Mouse (Mus musculus) cerebellum, postnatal 10 days (tissue): ENCODE data around the gene Slc29a1.
A peak's percentile ranks its signal among the peaks of the same experiment; 100 is the strongest.

Source experiments
- DNase-seq, 2 experiments: peaks; one replicate each; pipeline ENCODE4 v3.0.0; 2021; ENCODE audit warnings: mixed read lengths in 2 of 2

Slc29a1 gene

GRCm38 (mm10) chr17:45568990-45569389 lies 30.4 kb downstream of the Slc29a1 start:
- DNase-seq: no peak

- peak; percentile 37 to 46 for DNase-seq
Observed at GRCm38 (mm10) chr17:45567162-45567601, 32.2 kb downstream of the Slc29a1 start.

- DNase-seq: peak; percentile 65 to 74
Observed at GRCm38 (mm10) chr17:45566360-45567161, 32.8 kb downstream of the Slc29a1 start.

- DNase-seq: no peak
Observed at GRCm38 (mm10) chr17:45566031-45566359, 33.4 kb downstream of the Slc29a1 start.

GRCm38 (mm10) chr17:45565103-45565502 lies 34.3 kb downstream of the Slc29a1 start:
- DNase-seq: no peak

- peak; percentile 63 to 73 for DNase-seq
Observed at GRCm38 (mm10) chr17:45564531-45565084, 34.8 kb downstream of the Slc29a1 start.

GRCm38 (mm10) chr17:45563655-45564530 lies 35.5 kb downstream of the Slc29a1 start, which contains the start of gene Slc35b2:
TSS of gene Slc35b2 (plus strand) at chr17:45563874.
- peak; percentile 97 to 98 for DNase-seq

GRCm38 (mm10) chr17:45563216-45563615 lies 36.2 kb downstream of the Slc29a1 start:
- DNase-seq: peak in 1 of 2 experiments; percentile 45

- peak; percentile 74 to 79 for DNase-seq
Observed at GRCm38 (mm10) chr17:45559732-45560525, 39.5 kb downstream of the Slc29a1 start.

- DNase-seq: peak; percentile 56 to 67
Observed at GRCm38 (mm10) chr17:45557998-45558862, 41.2 kb downstream of the Slc29a1 start.

- peak in 1 of 2 experiments; percentile 29 for DNase-seq
Observed at GRCm38 (mm10) chr17:45557246-45557824, 42.1 kb downstream of the Slc29a1 start.

- no peak for DNase-seq
Observed at GRCm38 (mm10) chr17:45556514-45557245, 42.7 kb downstream of the Slc29a1 start.

- DNase-seq: peak in 1 of 2 experiments; percentile 53
Observed at GRCm38 (mm10) chr17:45556107-45556489, 43.3 kb downstream of the Slc29a1 start.

GRCm38 (mm10) chr17:45555452-45556106 lies 43.8 kb downstream of the Slc29a1 start, which contains the start of gene Nfkbie:
TSS of gene Nfkbie (plus strand) at chr17:45555703.
- DNase-seq: peak; percentile 98 to 99

- no peak for DNase-seq
Observed at GRCm38 (mm10) chr17:45554420-45554819, 45.0 kb downstream of the Slc29a1 start.

GRCm38 (mm10) chr17:45553065-45553464 lies 46.3 kb downstream of the Slc29a1 start:
- DNase-seq: no peak

GRCm38 (mm10) chr17:45551816-45552451 lies 47.5 kb downstream of the Slc29a1 start:
- DNase-seq: peak; percentile 92 to 93

- no peak for DNase-seq
Observed at GRCm38 (mm10) chr17:45551249-45551796, 48.1 kb downstream of the Slc29a1 start.

- DNase-seq: peak; percentile 47 to 48
Observed at GRCm38 (mm10) chr17:45550253-45550652, 49.2 kb downstream of the Slc29a1 start.
